Comparison of ENCODE assay signal across 8 mouse cellular contexts in genomic region chr2:30646833-30647232, GRCm38 (mm10). TPM values are rescaled to one million over a fixed set of nuclear protein-coding genes. Genes with fewer than 3 reads are reported as not detected.
A peak's percentile ranks its signal among the peaks of the same experiment; 100 is the strongest.
DNase-seq lines count a peak whose midpoint lies in the region; ATAC-seq and TF ChIP-seq lines count a peak whose summit lies in the region.

No protein-coding gene starts in this region.

- peak overlapping the region; percentile 43; the same call in 1 of the 2 replicates for H3K27ac ChIP-seq in liver, embryonic 12.5 days
- H3K27ac ChIP-seq in liver, postnatal 0 days (ENCODE audit: low read depth) = no peak overlapping the region
- H3K27ac ChIP-seq in forebrain, embryonic 12.5 days = peak overlapping the region; percentile 99
- peak overlapping the region; percentile 68 for H3K27ac ChIP-seq in heart, embryonic 16.5 days (ENCODE audit: low read length)

- 0 out of 2 replicates have a peak, but pooled peaks have one; percentile 14 for ATAC-seq in liver, embryonic 12.5 days
- no peak for ATAC-seq in liver, postnatal 0 days
- peak; percentile 75 for ATAC-seq in forebrain, embryonic 12.5 days (ENCODE audit: low FRiP score)
- ATAC-seq in heart, embryonic 16.5 days (replicated peaks; ENCODE audit: extremely low read depth, insufficient read depth, low FRiP score) = peak; percentile 20; the same call in 1 of the 2 replicates
- ATAC-seq in erythroid progenitor cell, adult 5-6 weeks (replicated peaks; ENCODE audit: low FRiP score, poor library complexity, severe bottlenecking) = no peak

- DNase-seq in liver, postnatal 0 days = no peak
- peak; percentile 82 for DNase-seq in kidney, postnatal 14 days
- DNase-seq in lung, postnatal 10 days = peak; percentile 79
- peak; percentile 70 for DNase-seq in skeletal muscle tissue, adult 2 months (ENCODE audit: low read depth, low spot score)

- no peaks in the 10 kb centered on the region for H3K36me3 ChIP-seq in liver, embryonic 12.5 days
- no peaks in the 10 kb centered on the region for H3K36me3 ChIP-seq in liver, postnatal 0 days (replicated peaks; ENCODE audit: insufficient read depth, low read length)
- H3K36me3 ChIP-seq in forebrain, embryonic 12.5 days (replicated peaks) = no peaks in the 10 kb centered on the region
- no peaks in the 10 kb centered on the region for H3K36me3 ChIP-seq in heart, embryonic 16.5 days (ENCODE audit: control insufficient read depth, insufficient read depth)

- peaks cover 20% of the 10 kb centered on the region for H3K4me1 ChIP-seq in liver, embryonic 12.5 days
- peaks cover 6% of the 10 kb centered on the region; the same call in 1 of the 2 replicates for H3K4me1 ChIP-seq in liver, postnatal 0 days (ENCODE audit: insufficient read depth)
- H3K4me1 ChIP-seq in forebrain, embryonic 12.5 days = peaks cover 83% of the 10 kb centered on the region
- peaks cover 31% of the 10 kb centered on the region for H3K4me1 ChIP-seq in heart, embryonic 16.5 days (ENCODE audit: control insufficient read depth, insufficient read depth, low read length)

- no peak overlapping the region for H3K9ac ChIP-seq in liver, embryonic 12.5 days
- no peak overlapping the region for H3K9ac ChIP-seq in liver, postnatal 0 days (replicated peaks)
- H3K9ac ChIP-seq in forebrain, embryonic 12.5 days = peak overlapping the region; percentile 57
- H3K9ac ChIP-seq in heart, embryonic 16.5 days (ENCODE audit: low read length) = peak overlapping the region; percentile 47

- H3K9me3 ChIP-seq in liver, embryonic 12.5 days (replicated peaks) = no peaks in the 10 kb centered on the region
- H3K9me3 ChIP-seq in liver, postnatal 0 days (ENCODE audit: low read length) = no peaks in the 10 kb centered on the region
- H3K9me3 ChIP-seq in forebrain, embryonic 12.5 days = no peaks in the 10 kb centered on the region
- no peaks in the 10 kb centered on the region for H3K9me3 ChIP-seq in heart, embryonic 16.5 days (replicated peaks; ENCODE audit: control insufficient read depth, low read length)

- WGBS in liver, embryonic 12.5 days (ENCODE audit: insufficient replicate concordance) = 53% methylated on average over 5 of the region's 5 CpGs
- 68% methylated on average over 5 of the region's 5 CpGs for WGBS in liver, postnatal 0 days (ENCODE audit: insufficient replicate concordance)
- 9% methylated on average over 5 of the region's 5 CpGs for WGBS in forebrain, embryonic 12.5 days
- 26% methylated on average over 5 of the region's 5 CpGs for WGBS in heart, embryonic 16.5 days

- H3K4me3 ChIP-seq in liver, embryonic 12.5 days = no peak overlapping the region
- no peak overlapping the region for H3K4me3 ChIP-seq in liver, postnatal 0 days (ENCODE audit: low read depth, low read length)
- peak overlapping the region; percentile 15; the same call in 1 of the 2 replicates for H3K4me3 ChIP-seq in forebrain, embryonic 12.5 days (replicated peaks)
- H3K4me3 ChIP-seq in heart, embryonic 16.5 days (ENCODE audit: low read length) = no peak overlapping the region

- H3K4me2 ChIP-seq in liver, embryonic 12.5 days = no peak overlapping the region
- no peak overlapping the region for H3K4me2 ChIP-seq in liver, postnatal 0 days (ENCODE audit: low read depth, low read length)
- H3K4me2 ChIP-seq in forebrain, embryonic 12.5 days = peak overlapping the region; percentile 51
- no peak overlapping the region for H3K4me2 ChIP-seq in heart, embryonic 16.5 days (ENCODE audit: low read depth, low read length)

- peaks cover 17% of the 10 kb centered on the region for H3K27me3 ChIP-seq in liver, embryonic 12.5 days (replicated peaks)
- no peaks in the 10 kb centered on the region for H3K27me3 ChIP-seq in liver, postnatal 0 days (ENCODE audit: insufficient read depth, low read length)
- no peaks in the 10 kb centered on the region for H3K27me3 ChIP-seq in forebrain, embryonic 12.5 days
- H3K27me3 ChIP-seq in heart, embryonic 16.5 days (ENCODE audit: control insufficient read depth, insufficient read depth, low read length) = no peaks in the 10 kb centered on the region

- no peak for TF ChIP-seq EP300 in liver, postnatal 0 days (IDR thresholded peaks at IDR 0.05; ENCODE audit: low read depth)

- no peak for TF ChIP-seq CTCF in liver, postnatal 0 days (IDR thresholded peaks at IDR 0.05; ENCODE audit: low read depth)

RNA-seq across cellular contexts. Expression of gene Cstad, which starts 52.0 kb away (rescaled TPM):
- polyA plus RNA-seq in liver, embryonic 12.5 days (2016; fragmentation: Nextera tagmentation; extraction: Ambion mirVana) = 0.31 TPM in 1 of 2 replicates, not detected in the other
- 0.22 TPM in 2 replicates for polyA plus RNA-seq in liver, postnatal 0 days (2015; fragmentation: Nextera tagmentation; extraction: Ambion mirVana)
- 0.47 and 0.67 TPM in 2 replicates for polyA plus RNA-seq in forebrain, embryonic 12.5 days (2016; fragmentation: Nextera tagmentation; extraction: Ambion mirVana)
- 1.4 TPM in 2 replicates for polyA plus RNA-seq in heart, embryonic 16.5 days (2015; fragmentation: Nextera tagmentation; extraction: Ambion mirVana)
- total RNA-seq in erythroid progenitor cell, adult 5-6 weeks (2015; ENCODE audit: low replicate concordance) = not detected in 2 replicates
- total RNA-seq in erythroid progenitor cell, adult 5-6 weeks (2017; ENCODE audit: low replicate concordance) = not detected in 2 replicates

Comparison
In these comparisons a context has a peak if more than half of its experiments do, and no peak if none do; other contexts are left out.
1. ATAC-seq: peak in liver, embryonic 12.5 days (single experiment), forebrain, embryonic 12.5 days (single experiment) and heart, embryonic 16.5 days (single experiment); none in liver, postnatal 0 days (single experiment) and erythroid progenitor cell, adult 5-6 weeks (single experiment).
2. H3K9ac ChIP-seq: peak in forebrain, embryonic 12.5 days (single experiment) and heart, embryonic 16.5 days (single experiment); none in liver, embryonic 12.5 days (single experiment) and liver, postnatal 0 days (single experiment).